Mouse (Mus musculus) stomach, embryonic 16.5 days (tissue): Measurements from ENCODE around the gene Meox2. TPM values are rescaled to one million over a fixed set of nuclear protein-coding genes. Genes with fewer than 3 reads are reported as not detected.
"Not testable (repeated sequence)": the region's sequence is repeated elsewhere in the genome, so short reads cannot be mapped to it uniquely, and the experiment has no call there.

Experiments
- ATAC-seq: fragments of 200-750 bp; cut with Nextera tagmentation; 2 replicates; pipeline ENCODE4 v1.8.0; 2017; ENCODE audit warnings: moderate number of reproducible peaks, moderate TSS enrichment; ENCODE audit not compliant: insufficient read depth, low FRiP score
- H3K27ac ChIP-seq: fragments of 300-500 bp; sonication (generic); 2 replicates; pipeline ENCODE4 v1.5.1; 2014; ENCODE audit warnings: low read length
- H3K27me3 ChIP-seq: fragments of 300-500 bp; sonication (generic); 2 replicates; pipeline ENCODE4 v1.6.1; 2014; ENCODE audit warnings: low read length, control low read depth, mixed read lengths; ENCODE audit not compliant: control insufficient read depth, insufficient read depth
- H3K36me3 ChIP-seq: fragments of 300-500 bp; sonication (generic); 2 replicates; pipeline ENCODE4 v1.6.1; 2014; ENCODE audit warnings: low read length; ENCODE audit not compliant: control insufficient read depth, insufficient read depth
- H3K4me1 ChIP-seq: fragments of 300-500 bp; sonication (generic); 2 replicates; pipeline ENCODE4 v1.6.1; 2014; ENCODE audit warnings: low read length, control low read depth, mixed read lengths; ENCODE audit not compliant: control insufficient read depth, insufficient read depth
- H3K4me2 ChIP-seq: fragments of 300-500 bp; sonication (generic); 2 replicates; pipeline ENCODE4 v1.6.1; 2014; ENCODE audit warnings: low read depth, low read length, mixed read lengths
- H3K4me3 ChIP-seq: fragments of 300-500 bp; sonication (generic); replicated peaks from 2 replicates; pipeline ENCODE4 v1.5.1; 2014; ENCODE audit warnings: mild to moderate bottlenecking, low read length
- H3K9ac ChIP-seq: fragments of 300-500 bp; sonication (generic); 2 replicates; pipeline ENCODE4 v1.6.1; 2014; ENCODE audit warnings: low read length
- H3K9me3 ChIP-seq: fragments of 300-500 bp; sonication (generic); replicated peaks from 2 replicates; pipeline ENCODE4 v1.6.1; 2016; ENCODE audit warnings: low read length, control low read depth; ENCODE audit not compliant: control insufficient read depth
- WGBS: fragments of 180-500 bp; shearing (Covaris S2); extraction: QIAGEN DNeasy Blood & Tissue Kit; methylation state at CpG from one replicate; pipeline ENCODE4 v1.1.7; 2014; 5-methylcytosine and 5-hydroxymethylcytosine counted together
- polyA plus RNA-seq: library from polyadenylated mRNA; unstranded; fragments of >200 nt; fragmentation: Nextera tagmentation; extraction: Ambion mirVana; gene quantifications from 2 replicates; pipeline ENCODE4 v1.2.1, GENCODE M21; 2015

Meox2 gene
- polyA plus RNA-seq: 6.1 and 6.7 TPM in 2 replicates

DNA sequence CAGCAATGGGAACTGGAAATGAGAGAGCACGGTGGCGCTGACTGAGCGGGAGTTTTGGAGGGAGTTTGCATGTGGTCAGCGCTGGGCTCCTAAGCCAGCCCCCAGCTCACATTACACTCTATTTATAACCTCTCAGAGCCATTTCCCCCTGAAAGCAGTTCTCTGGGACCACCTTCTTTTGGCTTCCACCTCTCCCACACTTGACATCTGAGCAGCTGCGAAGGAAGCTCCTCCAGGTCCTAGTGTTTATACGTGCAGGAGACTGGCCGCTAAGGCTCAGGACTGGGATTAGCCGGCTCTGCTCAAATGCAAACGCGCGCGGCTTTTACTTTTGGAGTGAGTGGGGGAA, at the start of gene Meox2:
Meox2 (plus strand) TSS at position 151 of the 349 bp plus-strand sequence.
- Histone ChIP-seq H3K27me3 (peaks cover 19% of the 10 kb centered on the region), H3K36me3 (no peaks in the 10 kb centered on the region), H3K4me3 (peak within 1 kb of the TSS; percentile 63), H3K4me2 (peak within 1 kb of the TSS; percentile 88), H3K9me3 (no peaks in the 10 kb centered on the region), H3K4me1 (peaks cover 5% of the 10 kb centered on the region), H3K27ac (peak within 1 kb of the TSS; percentile 52), H3K9ac (peak within 1 kb of the TSS; percentile 62)
- under 1% methylated on average over 12 of the region's 12 CpGs for WGBS
- ATAC-seq: peak; percentile 89

DNA sequence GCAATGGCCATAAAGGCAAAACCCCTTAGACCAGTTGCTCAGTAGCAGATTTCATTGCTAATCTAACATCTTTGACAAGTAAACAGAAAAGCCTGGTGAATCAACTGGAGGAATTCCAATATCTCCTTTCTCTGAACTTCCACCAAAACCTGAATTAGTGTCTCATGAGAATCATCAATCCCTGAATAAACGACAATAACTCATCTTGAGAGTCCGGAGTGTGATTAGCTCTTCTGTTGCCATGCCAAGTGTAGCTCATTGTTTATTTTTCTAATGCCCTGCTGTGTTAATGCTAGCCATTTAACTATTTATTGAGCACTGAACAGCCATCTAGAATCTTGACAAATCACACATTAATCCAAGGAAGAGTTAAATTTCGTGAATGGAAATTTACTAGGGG, 35.7 kb upstream of the Meox2 start:
- Histone ChIP-seq H3K9ac (no peak overlapping the region), H3K27me3 (no peaks in the 10 kb centered on the region), H3K4me3 (no peak overlapping the region), H3K36me3 (no peaks in the 10 kb centered on the region), H3K27ac (no peak overlapping the region), H3K4me1 (no peaks in the 10 kb centered on the region), H3K9me3 (no peaks in the 10 kb centered on the region), H3K4me2 (no peak overlapping the region)
- no peak for ATAC-seq
- 15% methylated on average over 3 of the region's 3 CpGs for WGBS

DNA sequence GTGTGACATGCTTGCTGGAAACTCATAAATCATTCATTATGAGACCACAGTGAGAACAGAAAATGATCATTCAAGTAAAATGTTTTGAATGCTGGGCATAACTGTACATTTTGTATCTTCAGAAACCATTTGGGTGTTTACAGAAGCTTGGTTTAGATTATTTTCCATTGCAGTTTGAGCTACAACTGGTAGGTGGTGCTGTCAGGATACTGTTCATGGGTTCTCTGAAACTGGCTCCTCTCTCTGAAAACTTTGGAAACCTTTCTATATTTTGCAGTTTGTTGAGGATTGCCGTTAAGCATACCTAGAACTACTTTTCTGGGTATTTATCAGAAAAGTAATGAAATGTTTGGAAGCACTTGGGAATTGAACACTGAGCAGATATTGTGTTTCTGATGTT, 31.0 kb upstream of the Meox2 start:
- H3K36me3 ChIP-seq: no peaks in the 10 kb centered on the region
- no peak for ATAC-seq

GRCm38 (mm10) chr12:37080005-37080404, 28.3 kb upstream of the Meox2 start:
- not testable (repeated sequence) for H3K4me3 ChIP-seq, H3K9ac ChIP-seq, H3K4me2 ChIP-seq, H3K36me3 ChIP-seq, H3K4me1 ChIP-seq, H3K27ac ChIP-seq, ATAC-seq, H3K9me3 ChIP-seq, H3K27me3 ChIP-seq
- 69% methylated on average over 5 of the region's 5 CpGs for WGBS

More for the DNA sequence above, 31.0 kb upstream of the Meox2 start:
- H3K9me3 ChIP-seq: no peaks in the 10 kb centered on the region
- no peak overlapping the region for H3K9ac ChIP-seq
- no peaks in the 10 kb centered on the region for H3K27me3 ChIP-seq
- H3K4me3 ChIP-seq: no peak overlapping the region
- H3K27ac ChIP-seq: no peak overlapping the region
- no peaks in the 10 kb centered on the region for H3K4me1 ChIP-seq
- H3K4me2 ChIP-seq: no peak overlapping the region
- WGBS: 56% methylated on average over 1 of the region's 1 CpGs

DNA sequence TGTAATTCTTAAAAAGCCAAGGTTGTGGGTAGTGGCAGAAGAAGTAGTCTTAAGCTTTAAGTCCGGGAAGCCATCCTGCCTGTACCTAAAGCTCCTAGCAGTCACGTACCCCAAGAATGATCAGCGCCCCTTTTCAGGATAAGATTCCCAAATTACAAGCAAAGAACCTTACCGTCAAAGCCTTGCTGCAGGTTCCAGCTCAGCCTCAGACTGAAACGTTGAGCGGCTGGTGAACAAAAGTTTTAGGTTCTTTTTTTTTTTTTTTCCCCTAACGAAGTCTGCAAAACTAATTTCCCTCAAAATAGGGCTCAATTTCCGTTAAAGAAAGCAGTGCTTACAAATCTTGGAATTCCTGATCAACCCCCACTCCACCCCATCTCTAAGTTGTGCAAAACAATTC, 1.8 kb upstream of the Meox2 start:
- no peak overlapping the region for H3K4me2 ChIP-seq
- no peak overlapping the region for H3K4me3 ChIP-seq
- WGBS: 67% methylated on average over 8 of the region's 8 CpGs
- ATAC-seq: no peak
- peaks cover 5% of the 10 kb centered on the region for H3K4me1 ChIP-seq
- H3K27ac ChIP-seq: no peak overlapping the region
- H3K9ac ChIP-seq: no peak overlapping the region
- no peaks in the 10 kb centered on the region for H3K36me3 ChIP-seq
- H3K9me3 ChIP-seq: no peaks in the 10 kb centered on the region
- H3K27me3 ChIP-seq: peaks cover 19% of the 10 kb centered on the region

- ATAC-seq: no peak
- Histone ChIP-seq H3K9me3 (no peaks in the 10 kb centered on the region), H3K27me3 (peaks cover 19% of the 10 kb centered on the region), H3K4me1 (peaks cover 5% of the 10 kb centered on the region), H3K9ac (no peak overlapping the region), H3K4me2 (no peak overlapping the region), H3K36me3 (no peaks in the 10 kb centered on the region), H3K27ac (no peak overlapping the region), H3K4me3 (no peak overlapping the region)
- WGBS: 63% methylated on average over 2 of the region's 2 CpGs
These were observed 1.2 kb upstream of the Meox2 start for GRCm38 (mm10) chr12:37107150-37107549.

DNA sequence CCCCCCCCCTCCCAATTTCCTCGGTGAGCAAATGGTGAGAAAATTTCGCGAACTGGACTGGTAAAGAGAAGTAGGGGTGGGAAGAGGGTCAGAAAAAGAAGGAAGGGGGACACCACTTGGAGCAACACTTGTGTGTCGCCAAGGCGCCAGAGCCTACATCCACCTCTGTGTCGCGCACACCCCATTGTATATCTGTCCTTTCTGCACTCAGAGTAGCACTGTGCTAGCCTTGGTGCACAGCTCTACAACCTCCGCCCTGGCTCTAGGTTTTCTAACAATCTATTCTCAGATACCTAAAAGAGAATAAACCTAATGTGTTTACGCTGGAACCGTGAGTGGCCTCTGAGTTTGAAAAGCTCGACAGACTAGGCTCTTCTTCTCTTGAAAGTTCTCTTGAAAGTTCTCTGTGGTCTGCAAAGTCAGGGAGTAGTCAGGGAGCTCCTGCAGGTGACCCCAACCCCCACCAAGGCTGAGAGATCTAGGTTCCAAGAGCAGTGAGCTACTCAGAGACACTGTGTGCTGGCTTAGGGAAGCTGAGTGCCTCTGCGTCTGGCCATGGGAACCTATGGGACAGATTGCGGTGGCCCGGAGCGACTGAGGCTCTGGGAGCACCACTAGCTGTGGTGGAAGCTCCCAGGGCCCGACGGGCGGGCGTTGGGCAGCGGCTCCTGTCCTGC, 489 bp upstream of the Meox2 start:
- ATAC-seq: no peak
- H3K27ac ChIP-seq: peak overlapping the region; percentile 52
- peak overlapping the region; percentile 62 for H3K9ac ChIP-seq
- H3K4me2 ChIP-seq: peak overlapping the region; percentile 88
- peaks cover 5% of the 10 kb centered on the region for H3K4me1 ChIP-seq
- H3K9me3 ChIP-seq: no peaks in the 10 kb centered on the region
- WGBS: 25% methylated on average over 20 of the region's 20 CpGs
- peak overlapping the region; percentile 63 for H3K4me3 ChIP-seq
- H3K36me3 ChIP-seq: no peaks in the 10 kb centered on the region
- H3K27me3 ChIP-seq: peaks cover 19% of the 10 kb centered on the region

- Histone ChIP-seq H3K4me1 (peaks cover 5% of the 10 kb centered on the region), H3K36me3 (no peaks in the 10 kb centered on the region), H3K9ac (peak overlapping the region; percentile 62), H3K4me3 (peak overlapping the region; percentile 63), H3K27me3 (peaks cover 19% of the 10 kb centered on the region), H3K9me3 (no peaks in the 10 kb centered on the region), H3K4me2 (peak overlapping the region; percentile 88), H3K27ac (peak overlapping the region; percentile 46; the same call in 1 of the 2 replicates)
- peak; percentile 61 for ATAC-seq
- under 1% methylated on average over 29 of the region's 29 CpGs for WGBS
These were observed 606 bp downstream of the Meox2 start for GRCm38 (mm10) chr12:37108819-37109473.

- Histone ChIP-seq H3K9me3 (no peaks in the 10 kb centered on the region), H3K4me3 (peak overlapping the region; percentile 63), H3K27me3 (peaks cover 19% of the 10 kb centered on the region), H3K9ac (peak overlapping the region; percentile 62), H3K4me1 (peaks cover 5% of the 10 kb centered on the region), H3K36me3 (no peaks in the 10 kb centered on the region), H3K4me2 (peak overlapping the region; percentile 88), H3K27ac (no peak overlapping the region; the same call in 1 of the 2 replicates)
- ATAC-seq: no peak
- WGBS: 6% methylated on average over 18 of the region's 18 CpGs
These were observed 1.2 kb downstream of the Meox2 start for GRCm38 (mm10) chr12:37109474-37110012.
